Mouse (Mus musculus): ENCODE measurements around the gene Lefty2. TPM values are rescaled to one million over a fixed set of nuclear protein-coding genes. Genes with fewer than 3 reads are reported as not detected.

The Lefty2 gene
- total and polyA plus RNA-seq, 3 experiments = not detected

DNA sequence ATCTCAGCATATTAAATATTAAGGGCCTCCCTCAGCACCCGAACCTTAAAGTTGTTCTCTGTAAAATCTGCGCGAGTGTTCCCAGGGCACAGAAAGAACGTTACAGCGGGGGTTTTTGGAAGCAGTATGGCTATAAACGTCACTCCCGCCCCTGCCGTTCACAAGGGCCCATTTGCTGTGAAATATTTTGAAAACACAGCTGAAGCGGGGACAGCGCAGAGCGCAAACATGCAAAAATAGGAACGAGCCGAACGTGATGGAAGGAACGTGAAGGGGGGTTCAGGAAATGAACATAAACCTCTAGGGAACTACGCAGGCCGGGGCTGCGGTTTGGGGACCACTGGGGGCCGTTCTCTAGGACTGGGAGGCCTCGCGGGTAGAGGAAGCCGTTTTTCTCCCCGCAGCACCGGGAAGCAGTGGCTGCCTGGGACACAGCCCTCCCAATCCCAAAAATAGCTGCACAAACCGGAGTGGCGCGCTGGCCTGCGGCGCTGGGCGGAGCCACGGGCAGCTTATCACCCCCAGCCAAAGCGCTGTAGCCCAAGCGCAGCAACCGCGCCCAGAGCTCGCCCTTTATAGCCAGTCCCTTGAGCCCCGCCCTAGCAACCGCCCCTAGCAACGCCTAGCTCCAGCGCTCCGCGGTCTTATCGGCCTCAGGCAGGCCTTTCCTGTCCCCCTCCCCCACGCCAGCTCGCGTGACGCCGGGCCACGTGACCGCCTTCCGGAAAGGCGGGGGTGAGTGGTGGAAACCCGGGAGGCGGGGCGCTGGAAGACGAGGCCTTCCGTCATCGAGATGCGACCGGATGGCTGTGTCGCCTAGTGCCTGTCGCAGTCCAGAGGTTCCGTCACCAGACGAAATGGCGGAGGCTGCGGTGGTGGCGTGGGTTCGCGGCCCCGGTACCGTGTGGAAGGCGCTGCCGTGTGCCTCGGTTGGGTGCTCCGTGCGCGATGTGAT is 42.3 kb upstream of the Lefty2 start, which contains the start of gene Sde2:
TSS of gene Sde2 (plus strand) at position 812 of the 955 bp plus-strand sequence.
- Histone ChIP-seq H3K9me3 (replicated peaks; ENCODE audit: insufficient read depth, low read length) (no peaks in the 10 kb centered on the region), H3K36me3 (ENCODE audit: control insufficient read depth in 1 of 2, insufficient read depth in 2 of 2, low read length in 2 of 2) (peaks cover 3 to 33% of the 10 kb centered on the region in 2 experiments; a peak in 3 of 4 replicates), H3K9ac (ENCODE audit: control insufficient read depth, low read depth, low read length, poor library complexity, severe bottlenecking) (peak within 1 kb of the TSS; percentile 89), H3K79me2 (ENCODE audit: control insufficient read depth, insufficient read depth, low read length, poor library complexity) (peaks cover 32% of the 10 kb centered on the region), H3K27me3 (ENCODE audit: control insufficient read depth in 1 of 2, insufficient read depth in 2 of 2, low read length in 2 of 2) (no peaks in the 10 kb centered on the region), H3K27ac (ENCODE audit: control insufficient read depth, low read depth, low read length) (peak within 1 kb of the TSS; percentile 94), H3K4me1 (ENCODE audit: control insufficient read depth in 1 of 2, insufficient read depth in 2 of 2, low read length in 2 of 2) (peaks cover 12 to 20% of the 10 kb centered on the region in 2 experiments), H3K4me3 (ENCODE audit: control insufficient read depth in 1 of 2, insufficient read depth in 1 of 2, low read depth in 2 of 2, low read length in 2 of 2) (peak within 1 kb of the TSS; percentile 71 to 83)
- DNase-seq (ENCODE audit: low read depth, low spot score) = peak; percentile 100
- TF ChIP-seq UBTF (IDR thresholded peaks at IDR 0.05; ENCODE audit: borderline replicate concordance, insufficient read depth, low read depth, low read length) (no peak), USF2 (IDR thresholded peaks at IDR 0.05; ENCODE audit: borderline replicate concordance in 1 of 2, insufficient read depth in 1 of 2, low read depth in 1 of 2, low read length in 2 of 2) (peak; percentile 78 to 96), MYB (IDR thresholded peaks at IDR 0.05; ENCODE audit: low read depth, low read length) (peak; percentile 73; the same call in 1 of the 2 replicates), HCFC1 (IDR thresholded peaks at IDR 0.05; ENCODE audit: low read depth, low read length) (peak; percentile 93), POLR2AphosphoS5 (IDR thresholded peaks at IDR 0.05; ENCODE audit: borderline replicate concordance, low read depth, low read length) (peak; percentile 84; the same call in 1 of the 2 replicates), KAT2A (conservative IDR thresholded peaks at IDR 0.05; ENCODE audit: low read depth, low read length) (peak; percentile 70; the same call in 1 of the 2 replicates), CHD1 (IDR thresholded peaks at IDR 0.05; ENCODE audit: low read depth, low read length) (0 out of 2 replicates have a peak, but pooled peaks have one; percentile 13), ZKSCAN1 (IDR thresholded peaks at IDR 0.05; ENCODE audit: low read depth, low read length) (no peak), RAD21 (IDR thresholded peaks at IDR 0.05; ENCODE audit: low read depth, low read length) (no peak), ZNF384 (IDR thresholded peaks at IDR 0.05; ENCODE audit: low read depth, low read length) (0 out of 2 replicates have a peak, but pooled peaks have one; percentile 6), EP300 (IDR thresholded peaks at IDR 0.05; ENCODE audit: low read depth in 1 of 2, low read length in 2 of 2) (peak; percentile 95 to 99), BHLHE40 (IDR thresholded peaks at IDR 0.05; ENCODE audit: borderline replicate concordance, low read depth, low read length) (peak; percentile 100), E2F4 (IDR thresholded peaks at IDR 0.05; ENCODE audit: borderline replicate concordance, low read depth, low read length) (peak; percentile 85; the same call in 1 of the 2 replicates), ELF1 (IDR thresholded peaks at IDR 0.05; ENCODE audit: low read depth, low read length) (peak; percentile 91), MAFK (IDR thresholded peaks at IDR 0.05; ENCODE audit: borderline replicate concordance, low read depth, low read length) (peak; percentile 91), NRF1 (IDR thresholded peaks at IDR 0.05; ENCODE audit: insufficient read depth, low read depth, low read length, poor library complexity, severe bottlenecking) (0 out of 2 replicates have a peak, but pooled peaks have one; percentile 37), MEF2A (IDR thresholded peaks at IDR 0.05; ENCODE audit: extremely low read depth, insufficient replicate concordance, low read depth, low read length, poor library complexity, severe bottlenecking) (peak; percentile 98), NELFE (IDR thresholded peaks at IDR 0.05; ENCODE audit: low read depth, low read length) (peak; percentile 97), GABPA (IDR thresholded peaks at IDR 0.05; ENCODE audit: low read depth, low read length) (peak; percentile 72; the same call in 1 of the 2 replicates), POLR2AphosphoS2 (IDR thresholded peaks at IDR 0.05; ENCODE audit: low read length) (peak; percentile 99), ETS1 (IDR thresholded peaks at IDR 0.05; ENCODE audit: low read depth, low read length) (peak; percentile 99), MXI1 (IDR thresholded peaks at IDR 0.05; ENCODE audit: low read depth, low read length) (peak; percentile 92), POLR2A (IDR thresholded peaks at IDR 0.05; ENCODE audit: control insufficient read depth in 1 of 2, insufficient read depth in 1 of 2, low read depth in 1 of 2, low read length in 2 of 2, poor library complexity in 1 of 2) (peak; percentile 98 to 99), CTCF (IDR thresholded peaks at IDR 0.05 in 2 of 3, conservative IDR thresholded peaks at IDR 0.05 in 1 of 3; ENCODE audit: control insufficient read depth in 1 of 3, insufficient read depth in 1 of 3, low read depth in 2 of 3, low read length in 3 of 3, poor library complexity in 1 of 3, severe bottlenecking in 1 of 3) (no peak), GATA1 (IDR thresholded peaks at IDR 0.05; ENCODE audit: low read depth, low read length) (peak; percentile 94), RCOR1 (IDR thresholded peaks at IDR 0.05; ENCODE audit: low read depth, low read length) (peak; percentile 88), ZC3H11A (IDR thresholded peaks at IDR 0.05; ENCODE audit: low read depth, low read length) (peak; percentile 61), TBP (IDR thresholded peaks at IDR 0.05; ENCODE audit: low read depth, low read length) (peak; percentile 97), MYC (IDR thresholded peaks at IDR 0.05; ENCODE audit: low read depth, low read length) (peak; percentile 62), SMC3 (IDR thresholded peaks at IDR 0.05; ENCODE audit: low read depth, low read length) (no peak), SIN3A (IDR thresholded peaks at IDR 0.05; ENCODE audit: low read length) (peak; percentile 95), CHD2 (IDR thresholded peaks at IDR 0.05; ENCODE audit: low read length) (peak; percentile 82), JUND (IDR thresholded peaks at IDR 0.05; ENCODE audit: low read depth, low read length) (no peak), MAX (IDR thresholded peaks at IDR 0.05; ENCODE audit: low read length) (peak; percentile 97)

All from MEL (cell line).